Mouse (Mus musculus) C2C12 (cell line): ENCODE measurements around the gene Acot7.

Experiments used
- CEBPB ChIP-seq: IDR thresholded peaks from one replicate; pipeline ENCODE4 v1.6.1; 2011; ENCODE audit warnings: low read depth, mild to moderate bottlenecking, control low read depth, moderate library complexity
- CTCF ChIP-seq: IDR thresholded peaks from one replicate; pipeline ENCODE4 v1.5.1; 2011; ENCODE audit not compliant: control insufficient read depth, insufficient read depth, insufficient read length
- MAX ChIP-seq: IDR thresholded peaks from one replicate; pipeline ENCODE4 v1.6.1; 2011; ENCODE audit warnings: mild to moderate bottlenecking, control low read depth

- TF ChIP-seq CTCF (no peak), MAX (no peak), CEBPB (no peak)
Observed at GRCm38 (mm10) chr4:152136112-152136875, 41.6 kb upstream of the Acot7 start.
